Comparison of ENCODE assay signal across 14 mouse cellular contexts in genomic region chr10:70483736-70484135, GRCm38 (mm10). TPM values are rescaled to one million over a fixed set of nuclear protein-coding genes. Genes with fewer than 3 reads are reported as not detected.
DNase-seq lines count a peak whose midpoint lies in the region; ATAC-seq lines count a peak whose summit lies in the region.
"Had no signal": no experiment of that assay in that cellular context is flagged by ENCODE, and none has a peak within 500 bp of the region (broad histone marks: within the 10 kb centered on the region; RNA-seq: fewer than 3 reads in every experiment).

No protein-coding gene starts in this region.

- peaks cover 22% of the 10 kb centered on the region for H3K4me1 ChIP-seq in forebrain, embryonic 12.5 days
- peaks cover 14% of the 10 kb centered on the region for H3K4me1 ChIP-seq in forebrain, embryonic 13.5 days
- H3K4me1 ChIP-seq in hindbrain, embryonic 14.5 days (replicated peaks; ENCODE audit: control insufficient read depth, insufficient read depth, low read length): peaks cover 14% of the 10 kb centered on the region
- H3K4me1 ChIP-seq in hindbrain, embryonic 13.5 days (replicated peaks): peaks cover 16% of the 10 kb centered on the region
- H3K4me1 ChIP-seq: megakaryocyte, embryonic 14.5 days had no signal

- no peaks in the 10 kb centered on the region for H3K9me3 ChIP-seq in forebrain, embryonic 12.5 days
- no peaks in the 10 kb centered on the region for H3K9me3 ChIP-seq in forebrain, embryonic 13.5 days (replicated peaks)
- H3K9me3 ChIP-seq in hindbrain, embryonic 14.5 days (ENCODE audit: control insufficient read depth, low read length): no peaks in the 10 kb centered on the region
- no peaks in the 10 kb centered on the region for H3K9me3 ChIP-seq in hindbrain, embryonic 13.5 days
- H3K9me3 ChIP-seq: embryonic facial prominence, embryonic 15.5 days; neural tube, embryonic 12.5 days had no signal

- no peak for DNase-seq in hindbrain, embryonic 14.5 days (ENCODE audit: low spot score)
- peak; percentile 32 for DNase-seq in lung, postnatal 10 days
- DNase-seq in lung, postnatal 25 days (ENCODE audit: low spot score): no peak
- peak; percentile 44 to 51 for DNase-seq in kidney, postnatal 4 days
- no peak for DNase-seq in embryo, embryonic 9.5 days (ENCODE audit: extremely low spot score)
- DNase-seq: heart, postnatal 10 days; thymus, postnatal 14 days had no signal

- H3K27me3 ChIP-seq in forebrain, embryonic 12.5 days: peaks cover 4% of the 10 kb centered on the region; the same call in 1 of the 2 replicates
- no peaks in the 10 kb centered on the region for H3K27me3 ChIP-seq in forebrain, embryonic 13.5 days
- H3K27me3 ChIP-seq in hindbrain, embryonic 14.5 days (ENCODE audit: control insufficient read depth, insufficient read depth, low read length): no peaks in the 10 kb centered on the region
- H3K27me3 ChIP-seq in hindbrain, embryonic 13.5 days: no peaks in the 10 kb centered on the region
- H3K27me3 ChIP-seq: embryonic facial prominence, embryonic 15.5 days; megakaryocyte, embryonic 14.5 days; neural tube, embryonic 12.5 days had no signal

- no peak for ATAC-seq in forebrain, embryonic 12.5 days (ENCODE audit: low FRiP score)
- ATAC-seq in forebrain, embryonic 13.5 days: no peak
- no peak for ATAC-seq in hindbrain, embryonic 14.5 days (ENCODE audit: low FRiP score)
- ATAC-seq in hindbrain, embryonic 13.5 days (ENCODE audit: low FRiP score): no peak

- 81% methylated on average over 6 of the region's 6 CpGs for WGBS in forebrain, embryonic 12.5 days
- 78% methylated on average over 6 of the region's 6 CpGs for WGBS in forebrain, embryonic 13.5 days
- whole genome bisulfite sequencing in hindbrain, embryonic 14.5 days: 80% methylated on average over 6 of the region's 6 CpGs
- 82% methylated on average over 6 of the region's 6 CpGs for WGBS in hindbrain, embryonic 13.5 days

- peaks cover 4% of the 10 kb centered on the region; the same call in 1 of the 2 replicates for H3K36me3 ChIP-seq in forebrain, embryonic 12.5 days (replicated peaks)
- H3K36me3 ChIP-seq in forebrain, embryonic 13.5 days (ENCODE audit: poor library complexity, severe bottlenecking): peaks cover 9% of the 10 kb centered on the region
- H3K36me3 ChIP-seq in hindbrain, embryonic 14.5 days (replicated peaks; ENCODE audit: control insufficient read depth, insufficient read depth): peaks cover 8% of the 10 kb centered on the region
- peaks cover 22% of the 10 kb centered on the region for H3K36me3 ChIP-seq in hindbrain, embryonic 13.5 days

- H3K9ac ChIP-seq in forebrain, embryonic 12.5 days: no peak overlapping the region
- no peak overlapping the region for H3K9ac ChIP-seq in forebrain, embryonic 13.5 days
- no peak overlapping the region for H3K9ac ChIP-seq in hindbrain, embryonic 14.5 days
- no peak overlapping the region for H3K9ac ChIP-seq in hindbrain, embryonic 13.5 days
- H3K9ac ChIP-seq: embryonic facial prominence, embryonic 15.5 days; neural tube, embryonic 12.5 days had no signal

- H3K4me3 ChIP-seq in forebrain, embryonic 12.5 days (replicated peaks): no peak overlapping the region
- H3K4me3 ChIP-seq in forebrain, embryonic 13.5 days: no peak overlapping the region
- no peak overlapping the region for H3K4me3 ChIP-seq in hindbrain, embryonic 14.5 days (replicated peaks; ENCODE audit: low read length)
- H3K4me3 ChIP-seq in hindbrain, embryonic 13.5 days: no peak overlapping the region
- H3K4me3 ChIP-seq: embryonic facial prominence, embryonic 15.5 days; megakaryocyte, embryonic 14.5 days; neural tube, embryonic 12.5 days had no signal

- no peak overlapping the region for H3K4me2 ChIP-seq in forebrain, embryonic 12.5 days
- no peak overlapping the region for H3K4me2 ChIP-seq in forebrain, embryonic 13.5 days
- no peak overlapping the region for H3K4me2 ChIP-seq in hindbrain, embryonic 14.5 days (replicated peaks)
- H3K4me2 ChIP-seq in hindbrain, embryonic 13.5 days: no peak overlapping the region
- H3K4me2 ChIP-seq: embryonic facial prominence, embryonic 15.5 days; liver, embryonic 11.5 days had no signal

- H3K27ac ChIP-seq in forebrain, embryonic 12.5 days: 0 out of 2 replicates have a peak overlapping the region, but pooled peaks have one; percentile 5
- H3K27ac ChIP-seq in forebrain, embryonic 13.5 days: no peak overlapping the region
- H3K27ac ChIP-seq in hindbrain, embryonic 14.5 days: 0 out of 2 replicates have a peak overlapping the region, but pooled peaks have one; percentile 70
- no peak overlapping the region for H3K27ac ChIP-seq in hindbrain, embryonic 13.5 days
- H3K27ac ChIP-seq: embryonic facial prominence, embryonic 15.5 days had no signal

RNA-seq across cellular contexts. Expression of gene Fam13c, which starts 43.5 kb away (rescaled TPM):
- 17.7 and 19.1 TPM in 2 replicates for polyA plus RNA-seq in forebrain, embryonic 12.5 days (2016; fragmentation: Nextera tagmentation; extraction: Ambion mirVana)
- polyA plus RNA-seq in forebrain, embryonic 13.5 days (2015; fragmentation: Nextera tagmentation; extraction: Ambion mirVana): 20.2 and 21.1 TPM in 2 replicates
- 24.5 and 28.2 TPM in 2 replicates for polyA plus RNA-seq in hindbrain, embryonic 14.5 days (2014; fragmentation: Nextera tagmentation; extraction: Ambion mirVana)
- 25.5 and 26.3 TPM in 2 replicates for polyA plus RNA-seq in hindbrain, embryonic 13.5 days (2015; fragmentation: Nextera tagmentation; extraction: Ambion mirVana)

Comparison
In these comparisons a context has a peak if more than half of its experiments do, and no peak if none do; other contexts are left out.
1. H3K27ac ChIP-seq: peak in forebrain, embryonic 12.5 days (single experiment) and hindbrain, embryonic 14.5 days (single experiment); none in forebrain, embryonic 13.5 days (single experiment) and hindbrain, embryonic 13.5 days (single experiment).
2. DNase-seq: peak in lung, postnatal 10 days (single experiment) and kidney, postnatal 4 days (2 of 2); none in hindbrain, embryonic 14.5 days (single experiment), lung, postnatal 25 days (single experiment) and embryo, embryonic 9.5 days (single experiment).